Mouse (Mus musculus) cerebellum, adult 2 months (tissue): ENCODE measurements around the gene Eri2. TPM values are rescaled to one million over a fixed set of nuclear protein-coding genes. Genes with fewer than 3 reads are reported as not detected.
A peak's percentile ranks its signal among the peaks of the same experiment; 100 is the strongest.

Experiments used
- DNase-seq, 2 experiments: peaks; one replicate each; pipeline ENCODE4 v3.0.0; 2021
- H3K27ac ChIP-seq: fragments of 200-500 bp; 2 replicates; pipeline ENCODE4 v1.5.1; 2012; ENCODE audit warnings: low read length, control low read depth, inconsistent platforms; ENCODE audit not compliant: insufficient read depth
- H3K27me3 ChIP-seq: fragments of 200-500 bp; 2 replicates; pipeline ENCODE4 v1.6.1; 2012; ENCODE audit warnings: inconsistent platforms, mild to moderate bottlenecking, low read length, moderate library complexity; ENCODE audit not compliant: control insufficient read depth, insufficient read depth
- H3K4me1 ChIP-seq: fragments of 200-500 bp; 2 replicates; pipeline ENCODE4 v1.6.1; 2011; ENCODE audit warnings: low read length; ENCODE audit not compliant: control insufficient read depth, insufficient read depth
- H3K4me3 ChIP-seq: fragments of 200-500 bp; replicated peaks from 2 replicates; pipeline ENCODE3; 2011; ENCODE audit warnings: mild to moderate bottlenecking, low read depth, low read length, control low read depth; ENCODE audit not compliant: insufficient read depth
- CTCF ChIP-seq: fragments of 200-500 bp; IDR thresholded peaks from 2 replicates; pipeline ENCODE4 v1.5.1; 2011; ENCODE audit warnings: low read depth, mild to moderate bottlenecking, control low read depth, low read length, moderate library complexity, borderline replicate concordance; ENCODE audit not compliant: insufficient read depth
- POLR2A ChIP-seq: fragments of 200-500 bp; IDR thresholded peaks from 2 replicates; pipeline ENCODE4 v1.6.1; 2011; ENCODE audit warnings: low read length, control low read depth, borderline replicate concordance; ENCODE audit not compliant: insufficient read depth
- WGBS: fragments of 180-500 bp; shearing (Covaris S2); methylation state at CpG from one replicate; pipeline ENCODE4 v1.1.7; 2018; 5-methylcytosine and 5-hydroxymethylcytosine counted together
- polyA plus RNA-seq: library from polyadenylated mRNA; depleted of rRNA; stranded (reverse); fragments of >200 nt; gene quantifications from 2 replicates; pipeline ENCODE4 v1.2.3, GENCODE M21; 2012

Gene Eri2
- polyA plus RNA-seq, 1 experiment: 5.9 TPM

- Histone ChIP-seq H3K4me3 (no peak overlapping the region), H3K27ac (no peak overlapping the region), H3K4me1 (no peaks in the 10 kb centered on the region; the same call in 1 of the 2 replicates), H3K27me3 (no peaks in the 10 kb centered on the region)
- TF ChIP-seq POLR2A (no peak), CTCF (no peak)
- no peak for DNase-seq
Observed at GRCm38 (mm10) chr7:119795311-119795710, 1.5 kb upstream of the Eri2 start.

- H3K27ac ChIP-seq: no peak overlapping the region
- peak overlapping the region; percentile 98 for H3K4me3 ChIP-seq
- no peak for DNase-seq
- TF ChIP-seq CTCF (no peak), POLR2A (no peak)
- no peaks in the 10 kb centered on the region for H3K27me3 ChIP-seq
- no peaks in the 10 kb centered on the region; the same call in 1 of the 2 replicates for H3K4me1 ChIP-seq
- under 1% methylated on average over 21 of the region's 21 CpGs for WGBS
Observed at GRCm38 (mm10) chr7:119794251-119794638, 387 bp upstream of the Eri2 start.

GRCm38 (mm10) chr7:119789024-119789423, 4.8 kb downstream of the Eri2 start:
- Histone ChIP-seq H3K4me3 (no peak overlapping the region), H3K27me3 (no peaks in the 10 kb centered on the region), H3K27ac (no peak overlapping the region), H3K4me1 (no peaks in the 10 kb centered on the region)
- no peak for DNase-seq
- TF ChIP-seq POLR2A (no peak), CTCF (no peak)
- 81% methylated on average over 3 of the region's 3 CpGs for WGBS

- WGBS: 90% methylated on average over 5 of the region's 5 CpGs
- no peak for TF ChIP-seq CTCF
- TF ChIP-seq POLR2A: no peak
Observed at GRCm38 (mm10) chr7:119784908-119785307, 8.9 kb downstream of the Eri2 start.

GRCm38 (mm10) chr7:119783453-119783852, 10.4 kb downstream of the Eri2 start:
- WGBS: 97% methylated on average over 2 of the region's 2 CpGs
- Histone ChIP-seq H3K4me3 (no peak overlapping the region), H3K4me1 (no peaks in the 10 kb centered on the region), H3K27ac (no peak overlapping the region), H3K27me3 (no peaks in the 10 kb centered on the region)
- no peak for DNase-seq
- TF ChIP-seq CTCF (no peak), POLR2A (no peak)

More at GRCm38 (mm10) chr7:119784908-119785307, 8.9 kb downstream of the Eri2 start:
- no peak for DNase-seq
- Histone ChIP-seq H3K4me3 (no peak overlapping the region), H3K27me3 (no peaks in the 10 kb centered on the region), H3K27ac (no peak overlapping the region), H3K4me1 (no peaks in the 10 kb centered on the region)

- Histone ChIP-seq H3K4me1 (no peaks in the 10 kb centered on the region), H3K27ac (no peak overlapping the region), H3K27me3 (no peaks in the 10 kb centered on the region), H3K4me3 (no peak overlapping the region)
- no peak for DNase-seq
- TF ChIP-seq POLR2A (no peak), CTCF (no peak)
- 91% methylated on average over 8 of the region's 8 CpGs for WGBS
Observed at GRCm38 (mm10) chr7:119769895-119770294, 24.0 kb downstream of the Eri2 start.

GRCm38 (mm10) chr7:119766996-119767395, 26.9 kb downstream of the Eri2 start:
- no peak for DNase-seq
- TF ChIP-seq POLR2A: no peak
- TF ChIP-seq CTCF: no peak
- no peaks in the 10 kb centered on the region for H3K4me1 ChIP-seq
- H3K4me3 ChIP-seq: no peak overlapping the region
- WGBS: 83% methylated on average over 6 of the region's 6 CpGs
- no peak overlapping the region for H3K27ac ChIP-seq
- H3K27me3 ChIP-seq: no peaks in the 10 kb centered on the region

- no peak overlapping the region for H3K4me3 ChIP-seq
- TF ChIP-seq POLR2A (no peak), CTCF (no peak)
- H3K4me1 ChIP-seq: no peaks in the 10 kb centered on the region
- 94% methylated on average over 3 of the region's 3 CpGs for WGBS
- H3K27ac ChIP-seq: no peak overlapping the region
- DNase-seq: no peak
- H3K27me3 ChIP-seq: no peaks in the 10 kb centered on the region
Observed at GRCm38 (mm10) chr7:119764377-119764776, 29.5 kb downstream of the Eri2 start.
